Mouse (Mus musculus): Measurements from ENCODE around the gene Impg2.

Gene Impg2

DNA sequence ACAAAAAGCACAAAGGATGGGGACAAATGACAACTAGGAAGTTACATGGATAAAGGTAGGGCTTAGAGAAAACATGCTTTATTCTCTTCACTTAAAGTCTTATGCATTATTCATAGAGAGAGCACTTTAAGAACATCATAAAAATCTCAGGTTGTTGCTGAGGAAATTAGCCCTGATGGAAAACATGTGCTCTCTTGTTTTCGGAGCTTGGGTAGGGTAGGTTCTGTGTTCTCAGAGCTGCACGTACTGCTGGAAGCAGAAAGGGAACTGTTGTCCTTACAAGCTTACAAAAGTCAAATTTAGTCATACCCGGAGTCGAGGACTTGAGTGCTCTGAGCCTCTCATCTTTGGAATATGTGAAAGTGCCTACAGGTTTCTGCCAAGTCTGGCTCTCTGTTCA lies 98.9 kb downstream of the Impg2 start:
- DNase-seq (ENCODE audit: low spot score) = no peak

DNA sequence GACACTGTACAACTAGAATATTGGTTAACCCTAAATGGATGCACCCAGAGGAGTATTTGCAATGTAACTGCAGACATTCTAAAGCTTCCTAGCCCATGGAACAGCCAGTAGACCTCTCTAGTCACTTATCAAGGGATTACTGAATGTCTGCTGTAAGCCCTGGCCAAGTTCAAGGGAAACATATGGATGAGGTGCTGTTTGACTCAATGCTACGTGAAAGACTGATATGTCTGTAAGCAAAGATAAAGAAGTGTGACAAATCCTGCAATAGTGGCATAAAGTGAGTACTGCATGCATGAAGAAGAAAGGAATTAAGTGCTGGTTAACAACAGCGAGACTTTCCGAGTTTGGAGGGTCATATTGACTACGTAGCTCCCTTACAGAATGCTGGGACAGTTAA lies 100.1 kb downstream of the Impg2 start:
- no peak for DNase-seq (ENCODE audit: low spot score)

DNA sequence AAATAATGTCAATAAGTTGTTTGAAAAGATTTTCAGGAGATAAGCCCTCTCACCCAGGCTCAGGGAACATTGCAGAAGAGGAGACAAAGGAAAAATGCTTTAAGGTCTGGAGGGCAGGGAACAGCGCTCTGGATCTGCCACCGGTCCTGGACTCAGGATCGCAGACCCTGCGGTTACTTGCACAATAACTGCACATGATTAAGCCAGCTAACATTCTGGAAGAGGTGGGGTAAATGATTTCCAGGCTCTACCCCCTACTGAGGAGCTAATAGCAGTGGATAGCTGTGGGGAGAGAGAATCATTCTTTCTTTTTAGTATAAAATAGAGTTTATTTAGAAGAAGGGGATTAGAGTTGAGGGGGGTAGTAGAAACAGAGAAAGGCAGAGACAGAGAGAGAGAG lies 103.5 kb downstream of the Impg2 start:
- no peak for DNase-seq (ENCODE audit: low spot score)

DNA sequence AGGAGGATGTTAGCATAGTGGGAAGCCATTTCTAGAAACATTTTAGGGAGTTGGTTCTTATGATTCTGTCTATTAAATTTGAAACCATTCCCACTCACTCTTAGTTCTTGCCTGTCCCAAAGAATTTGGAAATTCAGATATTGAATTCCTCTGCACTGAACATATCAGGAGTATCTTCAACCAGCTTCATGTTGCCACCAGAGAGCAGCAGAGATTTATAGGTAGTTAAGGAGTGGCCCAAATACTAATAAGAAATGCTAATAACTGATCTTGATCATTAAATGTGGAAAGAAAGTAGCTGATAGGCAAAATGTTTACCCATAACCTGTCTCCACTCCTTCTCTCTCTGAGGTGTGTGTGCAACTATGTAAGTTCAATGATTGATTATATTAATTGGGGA lies 107.2 kb downstream of the Impg2 start:
- no peak for DNase-seq (ENCODE audit: low spot score)

All from ovary, postnatal 10 days (tissue).